Comparison of ENCODE assay signal across 13 mouse cellular contexts in genomic region chr10:97582543-97583231, GRCm38 (mm10). TPM values are rescaled to one million over a fixed set of nuclear protein-coding genes. Genes with fewer than 3 reads are reported as not detected.
DNase-seq lines count a peak whose midpoint lies in the region; ATAC-seq lines count a peak whose summit lies in the region.
"Had no signal": no experiment of that assay in that cellular context is flagged by ENCODE, and none has a peak within 500 bp of the region (broad histone marks: within the 10 kb centered on the region; RNA-seq: fewer than 3 reads in every experiment).

No protein-coding gene starts in this region.

- no peaks in the 10 kb centered on the region for H3K9me3 ChIP-seq in stomach, embryonic 16.5 days (replicated peaks; ENCODE audit: control insufficient read depth, low read length)
- no peaks in the 10 kb centered on the region for H3K9me3 ChIP-seq in kidney, embryonic 16.5 days (ENCODE audit: low read length)

- no peak overlapping the region for H3K4me3 ChIP-seq in stomach, embryonic 16.5 days (replicated peaks; ENCODE audit: low read length)
- no peak overlapping the region for H3K4me3 ChIP-seq in kidney, embryonic 16.5 days (ENCODE audit: low read length)

- ATAC-seq in stomach, embryonic 16.5 days (ENCODE audit: insufficient read depth, low FRiP score), result no peak
- ATAC-seq in kidney, embryonic 16.5 days (ENCODE audit: low FRiP score, low TSS enrichment), result no peak
- ATAC-seq in erythroblast, adult 5-6 weeks (replicated peaks; ENCODE audit: low FRiP score, poor library complexity, severe bottlenecking), result no peak
- ATAC-seq: intestine, postnatal 0 days had no signal

- no peaks in the 10 kb centered on the region for H3K27me3 ChIP-seq in stomach, embryonic 16.5 days (ENCODE audit: control insufficient read depth, insufficient read depth, low read length)
- no peaks in the 10 kb centered on the region for H3K27me3 ChIP-seq in kidney, embryonic 16.5 days (ENCODE audit: insufficient read depth, low read length)

- H3K4me1 ChIP-seq in stomach, embryonic 16.5 days (ENCODE audit: control insufficient read depth, insufficient read depth, low read length), result 0 out of 2 replicates have a peak, but pooled peaks cover 4% of the 10 kb centered on the region
- H3K4me1 ChIP-seq in kidney, embryonic 16.5 days (ENCODE audit: insufficient read depth, low read length), result 0 out of 2 replicates have a peak, but pooled peaks cover 3% of the 10 kb centered on the region

- DNase-seq in lung, postnatal 36 days, result peak; percentile 20
- no peak for DNase-seq in lung, adult 18-20 months
- peak; percentile 90 for DNase-seq in cerebellum, adult 9-10 months
- peak; percentile 77 for DNase-seq in layer of hippocampus, adult 9-11 months
- DNase-seq in lung, postnatal 4 days, result no peak
- DNase-seq: lung, postnatal 10 days; thymus, postnatal 14 days had no signal

- WGBS in stomach, embryonic 16.5 days, result 62% methylated on average over 4 of the region's 4 CpGs
- 88% methylated on average over 4 of the region's 4 CpGs for WGBS in kidney, embryonic 16.5 days

- H3K27ac ChIP-seq in stomach, embryonic 16.5 days (ENCODE audit: low read length), result 0 out of 2 replicates have a peak overlapping the region, but pooled peaks have one; percentile 4
- no peak overlapping the region for H3K27ac ChIP-seq in kidney, embryonic 16.5 days (ENCODE audit: low read length)

- no peak overlapping the region for H3K9ac ChIP-seq in stomach, embryonic 16.5 days (ENCODE audit: low read length)
- H3K9ac ChIP-seq in kidney, embryonic 16.5 days (replicated peaks; ENCODE audit: low read length), result no peak overlapping the region

- no peak overlapping the region for H3K4me2 ChIP-seq in stomach, embryonic 16.5 days (ENCODE audit: low read depth, low read length)
- H3K4me2 ChIP-seq in kidney, embryonic 16.5 days (replicated peaks; ENCODE audit: low read depth, low read length), result no peak overlapping the region

- H3K36me3 ChIP-seq in stomach, embryonic 16.5 days (ENCODE audit: control insufficient read depth, insufficient read depth, low read length), result no peaks in the 10 kb centered on the region
- no peaks in the 10 kb centered on the region for H3K36me3 ChIP-seq in kidney, embryonic 16.5 days (ENCODE audit: insufficient read depth, low read length)

RNA-seq across cellular contexts. Expression of gene Lum, which starts 17.8 kb away (rescaled TPM):
- polyA plus RNA-seq in stomach, embryonic 16.5 days (2015; fragmentation: Nextera tagmentation; extraction: Ambion mirVana), result 301 and 315 TPM in 2 replicates
- 68.5 and 76.3 TPM in 2 replicates for polyA plus RNA-seq in kidney, embryonic 16.5 days (2015; fragmentation: Nextera tagmentation; extraction: Ambion mirVana)
- total RNA-seq in erythroblast, adult 5-6 weeks (2015; ENCODE audit: low replicate concordance), result not detected in 2 replicates
- not detected in 2 replicates for total RNA-seq in erythroblast, adult 5-6 weeks (2017; ENCODE audit: low replicate concordance)

RNA-seq across cellular contexts. Expression of gene Kera, which starts 24.0 kb away (rescaled TPM):
- 1.4 and 1.8 TPM in 2 replicates for polyA plus RNA-seq in stomach, embryonic 16.5 days (2015; fragmentation: Nextera tagmentation; extraction: Ambion mirVana)
- polyA plus RNA-seq in kidney, embryonic 16.5 days (2015; fragmentation: Nextera tagmentation; extraction: Ambion mirVana), result 0.32 and 0.35 TPM in 2 replicates
- total RNA-seq in erythroblast, adult 5-6 weeks (2015; ENCODE audit: low replicate concordance), result not detected in 2 replicates
- total RNA-seq in erythroblast, adult 5-6 weeks (2017; ENCODE audit: low replicate concordance), result not detected in 2 replicates
- total RNA-seq: left cerebral cortex, postnatal 36 days had no signal
- polyA plus RNA-seq: heart, embryonic 14.5 days had no signal

Comparison
In these comparisons a context has a peak if more than half of its experiments do, and no peak if none do; other contexts are left out.
1. DNase-seq: peak in lung, postnatal 36 days (single experiment), cerebellum, adult 9-10 months (single experiment) and layer of hippocampus, adult 9-11 months (single experiment); none in lung, adult 18-20 months (0 of 2) and lung, postnatal 4 days (0 of 2).